Mouse (Mus musculus) neural tube, embryonic 14.5 days (tissue): ENCODE results near the gene Ssrp1. TPM values are rescaled to one million over a fixed set of nuclear protein-coding genes. Genes with fewer than 3 reads are reported as not detected.
A peak's percentile ranks its signal among the peaks of the same experiment; 100 is the strongest.

Experiments used
- ATAC-seq: fragments of 200-750 bp; cut with Nextera tagmentation; 2 replicates; pipeline ENCODE4 v1.8.0; 2017; ENCODE audit warnings: low read depth, mild to moderate bottlenecking, moderate TSS enrichment, moderate library complexity
- H3K27ac ChIP-seq: fragments of 300-500 bp; sonication (generic); 2 replicates; pipeline ENCODE4 v1.5.1; 2014; ENCODE audit warnings: low read depth, mild to moderate bottlenecking, control low read depth, low read length, moderate library complexity, mixed read lengths
- H3K27me3 ChIP-seq: fragments of 300-500 bp; sonication (generic); 2 replicates; pipeline ENCODE4 v1.6.1; 2014; ENCODE audit warnings: low read length; ENCODE audit not compliant: control insufficient read depth, insufficient read depth
- H3K36me3 ChIP-seq: fragments of 300-500 bp; sonication (generic); 2 replicates; pipeline ENCODE4 v1.6.1; 2014; ENCODE audit warnings: low read length, mixed read lengths; ENCODE audit not compliant: control insufficient read depth, insufficient read depth
- H3K4me1 ChIP-seq: fragments of 300-500 bp; sonication (generic); 2 replicates; pipeline ENCODE4 v1.6.1; 2014; ENCODE audit warnings: low read length; ENCODE audit not compliant: control insufficient read depth, insufficient read depth
- H3K4me2 ChIP-seq: fragments of 300-500 bp; sonication (generic); 2 replicates; pipeline ENCODE4 v1.6.1; 2014; ENCODE audit warnings: mild to moderate bottlenecking, low read depth, low read length, control low read depth
- H3K4me3 ChIP-seq: fragments of 300-500 bp; sonication (generic); 2 replicates; pipeline ENCODE4 v1.5.1; 2014; ENCODE audit warnings: low read depth, low read length, control low read depth, mixed read lengths
- H3K9ac ChIP-seq: fragments of 300-500 bp; sonication (generic); replicated peaks from 2 replicates; pipeline ENCODE4 v1.6.1; 2014; ENCODE audit warnings: low read depth, mild to moderate bottlenecking, control low read depth, low read length, mixed read lengths
- H3K9me3 ChIP-seq: fragments of 300-500 bp; sonication (generic); 2 replicates; pipeline ENCODE4 v1.6.1; 2016; ENCODE audit warnings: low read length; ENCODE audit not compliant: control insufficient read depth
- WGBS: fragments of 180-500 bp; shearing (Covaris S2); extraction: QIAGEN DNeasy Blood & Tissue Kit; methylation state at CpG from one replicate; pipeline ENCODE4 v1.1.7; 2014; 5-methylcytosine and 5-hydroxymethylcytosine counted together
- polyA plus RNA-seq: library from polyadenylated mRNA; unstranded; fragments of >200 nt; fragmentation: Nextera tagmentation; extraction: Ambion mirVana; gene quantifications from 2 replicates; pipeline ENCODE4 v1.2.1, GENCODE M21; 2014

The Ssrp1 gene
- polyA plus RNA-seq, 1 experiment from 2014 or later, result 152 TPM

GRCm38 (mm10) chr2:85088716-85089646 lies 51.9 kb downstream of the Ssrp1 start:
- H3K27ac ChIP-seq, result no peak overlapping the region
- H3K4me3 ChIP-seq, result no peak overlapping the region
- H3K27me3 ChIP-seq, result no peaks in the 10 kb centered on the region
- no peaks in the 10 kb centered on the region for H3K36me3 ChIP-seq
- no peak overlapping the region for H3K4me2 ChIP-seq
- ATAC-seq, result peak; percentile 90
- H3K9ac ChIP-seq, result 0 out of 2 replicates have a peak overlapping the region, but pooled peaks have one; percentile 21
- H3K4me1 ChIP-seq, result no peaks in the 10 kb centered on the region
- no peaks in the 10 kb centered on the region for H3K9me3 ChIP-seq
- 62% methylated on average over 11 of the region's 11 CpGs for WGBS

- Histone ChIP-seq H3K4me3 (no peak overlapping the region), H3K9ac (no peak overlapping the region), H3K4me1 (no peaks in the 10 kb centered on the region), H3K36me3 (no peaks in the 10 kb centered on the region), H3K4me2 (no peak overlapping the region), H3K27ac (no peak overlapping the region), H3K9me3 (no peaks in the 10 kb centered on the region), H3K27me3 (no peaks in the 10 kb centered on the region)
- ATAC-seq, result no peak
- WGBS, result 92% methylated on average over 4 of the region's 4 CpGs
Measured at GRCm38 (mm10) chr2:85091325-85091724, 54.3 kb downstream of the Ssrp1 start.

GRCm38 (mm10) chr2:85093376-85093775 lies 56.3 kb downstream of the Ssrp1 start:
- ATAC-seq, result no peak
- WGBS, result 96% methylated on average over 1 of the region's 1 CpGs
- Histone ChIP-seq H3K4me1 (no peaks in the 10 kb centered on the region), H3K9ac (no peak overlapping the region), H3K36me3 (no peaks in the 10 kb centered on the region), H3K27ac (no peak overlapping the region), H3K27me3 (no peaks in the 10 kb centered on the region), H3K9me3 (no peaks in the 10 kb centered on the region), H3K4me2 (no peak overlapping the region), H3K4me3 (no peak overlapping the region)

GRCm38 (mm10) chr2:85095906-85096305 lies 58.9 kb downstream of the Ssrp1 start:
- H3K4me1 ChIP-seq, result no peaks in the 10 kb centered on the region
- ATAC-seq, result no peak
- H3K27me3 ChIP-seq, result no peaks in the 10 kb centered on the region
- no peaks in the 10 kb centered on the region for H3K36me3 ChIP-seq
- 23% methylated on average over 5 of the region's 5 CpGs for WGBS
- H3K9ac ChIP-seq, result no peak overlapping the region
- no peaks in the 10 kb centered on the region for H3K9me3 ChIP-seq
- no peak overlapping the region for H3K4me2 ChIP-seq
- H3K27ac ChIP-seq, result no peak overlapping the region; the same call in 1 of the 2 replicates
- H3K4me3 ChIP-seq, result no peak overlapping the region

Other genes with a start within 250 kb of the Ssrp1 start
- gene Ube2l6, start 238.4 kb upstream of the Ssrp1 start, polyA plus RNA-seq, result 16.3 and 16.7 TPM in 2 replicates
- not detected in 2 replicates for gene Smtnl1, start 214.6 kb upstream of the Ssrp1 start, polyA plus RNA-seq
- 63.8 and 89.4 TPM in 2 replicates for gene Timm10, start 210.2 kb upstream of the Ssrp1 start, polyA plus RNA-seq
- 0.63 and 1.8 TPM in 2 replicates for gene Slc43a1, start 198.4 kb upstream of the Ssrp1 start, polyA plus RNA-seq
- gene Rtn4rl2, start 150.5 kb upstream of the Ssrp1 start, polyA plus RNA-seq, result 1.8 and 4.9 TPM in 2 replicates
- 2.5 and 7.1 TPM in 2 replicates for gene Slc43a3, start 100.7 kb upstream of the Ssrp1 start, polyA plus RNA-seq
- not detected in 2 replicates for gene Prg2, start 56.8 kb upstream of the Ssrp1 start, polyA plus RNA-seq
- not detected in 2 replicates for gene Prg3, start 49.0 kb upstream of the Ssrp1 start, polyA plus RNA-seq
- gene P2rx3, start 228 bp downstream of the Ssrp1 start, polyA plus RNA-seq, result 0.94 and 22.0 TPM in 2 replicates
- 6.8 and 10.6 TPM in 2 replicates for gene Tnks1bp1, start 10.8 kb downstream of the Ssrp1 start, polyA plus RNA-seq
- gene Aplnr, start 99.0 kb downstream of the Ssrp1 start, polyA plus RNA-seq, result 12.8 and 40.6 TPM in 2 replicates
- gene Lrrc55, start 160.0 kb downstream of the Ssrp1 start, polyA plus RNA-seq, result 7.1 and 11.2 TPM in 2 replicates